Mouse (Mus musculus): ENCODE measurements around the gene Scn3b. TPM values are rescaled to one million over a fixed set of nuclear protein-coding genes. Genes with fewer than 3 reads are reported as not detected.

The Scn3b gene
- polyA plus RNA-seq, 1 experiment from 2014 or later: 5.9 TPM

DNA sequence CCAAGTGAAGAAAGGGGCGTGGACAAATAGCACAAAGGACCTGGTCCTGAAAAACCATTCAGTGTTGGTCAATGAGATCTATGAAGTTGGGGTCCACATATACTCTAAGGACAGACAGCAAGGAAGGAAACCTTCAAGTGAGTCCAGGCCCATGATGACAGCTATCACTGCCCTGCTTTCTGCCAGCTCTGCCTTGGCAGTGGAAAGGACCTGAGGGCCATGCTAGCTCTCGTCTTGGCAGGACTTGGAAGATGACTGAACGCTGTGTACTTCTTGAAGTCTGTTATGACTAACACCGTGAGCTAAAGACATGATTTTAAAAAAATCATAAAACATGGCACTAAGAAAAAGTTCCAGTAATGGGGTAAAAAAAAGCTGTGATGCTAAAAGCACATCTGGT lies 48.7 kb downstream of the Scn3b start:
- WGBS (ENCODE audit: missing documents): 94% methylated on average over 4 of the region's 4 CpGs

GRCm38 (mm10) chr9:40318771-40319170 lies 49.8 kb downstream of the Scn3b start:
- Histone ChIP-seq H3K27ac (peak overlapping the region; percentile 96), H3K36me3 (ENCODE audit: inconsistent target) (peaks cover 40% of the 10 kb centered on the region), H3K4me3 (ENCODE audit: inconsistent target) (peak overlapping the region; percentile 76), H3K79me2 (ENCODE audit: inconsistent target) (peaks cover 77% of the 10 kb centered on the region)
- 37% methylated on average over 5 of the region's 5 CpGs for WGBS (ENCODE audit: missing documents)

More for the DNA sequence above, 48.7 kb downstream of the Scn3b start:
- H3K36me3 ChIP-seq (ENCODE audit: inconsistent target): peaks cover 50% of the 10 kb centered on the region
- peaks cover 66% of the 10 kb centered on the region for H3K79me2 ChIP-seq (ENCODE audit: inconsistent target)
- peak overlapping the region; percentile 76 for H3K4me3 ChIP-seq (ENCODE audit: inconsistent target)
- no peak overlapping the region for H3K27ac ChIP-seq

- Histone ChIP-seq H3K4me3 (ENCODE audit: inconsistent target) (peak overlapping the region; percentile 76), H3K27ac (peak overlapping the region; percentile 96), H3K36me3 (ENCODE audit: inconsistent target) (peaks cover 24% of the 10 kb centered on the region), H3K79me2 (ENCODE audit: inconsistent target) (peaks cover 69% of the 10 kb centered on the region)
- WGBS (ENCODE audit: missing documents): 37% methylated on average over 8 of the region's 8 CpGs
Observed at GRCm38 (mm10) chr9:40320405-40320804, 51.4 kb downstream of the Scn3b start.

- H3K4me3 ChIP-seq (ENCODE audit: inconsistent target): peak overlapping the region; percentile 76
- WGBS (ENCODE audit: missing documents): 20% methylated on average over 12 of the region's 12 CpGs
- peaks cover 17% of the 10 kb centered on the region; the same call in 1 of the 2 replicates for H3K36me3 ChIP-seq (ENCODE audit: inconsistent target)
- peak overlapping the region; percentile 96 for H3K27ac ChIP-seq
- H3K79me2 ChIP-seq (ENCODE audit: inconsistent target): peaks cover 66% of the 10 kb centered on the region
Observed at GRCm38 (mm10) chr9:40320879-40321667, 52.1 kb downstream of the Scn3b start.

- no peak overlapping the region for H3K4me3 ChIP-seq (ENCODE audit: inconsistent target)
- peak overlapping the region; percentile 96 for H3K27ac ChIP-seq
- peaks cover 66% of the 10 kb centered on the region for H3K79me2 ChIP-seq (ENCODE audit: inconsistent target)
- 8% methylated on average over 3 of the region's 3 CpGs for WGBS (ENCODE audit: missing documents)
- H3K36me3 ChIP-seq (ENCODE audit: inconsistent target): peaks cover 11% of the 10 kb centered on the region; the same call in 1 of the 2 replicates
Observed at GRCm38 (mm10) chr9:40321668-40322003, 52.6 kb downstream of the Scn3b start.

DNA sequence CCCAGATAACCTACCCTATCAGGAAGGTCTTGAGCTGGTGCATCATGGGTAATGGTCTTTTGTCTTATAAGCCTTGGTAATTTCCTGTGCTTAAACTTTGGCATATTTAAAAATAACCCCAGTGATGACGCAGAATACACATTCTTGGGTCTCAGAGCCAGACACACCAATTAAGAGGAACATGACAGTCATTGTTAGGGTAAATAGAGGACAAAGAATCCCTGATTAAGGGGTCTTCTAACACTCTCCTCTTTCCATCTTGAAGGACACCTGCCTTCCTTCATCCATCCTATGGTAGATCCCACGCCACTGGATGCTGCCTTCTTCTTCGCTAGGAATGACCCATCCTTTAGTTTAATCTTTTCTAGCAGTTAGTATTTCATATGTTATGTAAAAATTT lies 53.4 kb downstream of the Scn3b start:
- Histone ChIP-seq H3K79me2 (ENCODE audit: inconsistent target) (peaks cover 66% of the 10 kb centered on the region), H3K27ac (peak overlapping the region; percentile 96), H3K36me3 (ENCODE audit: inconsistent target) (peaks cover 4% of the 10 kb centered on the region; the same call in 1 of the 2 replicates), H3K4me3 (ENCODE audit: inconsistent target) (no peak overlapping the region)
- WGBS (ENCODE audit: missing documents): 85% methylated on average over 3 of the region's 3 CpGs

GRCm38 (mm10) chr9:40323171-40323570 lies 54.2 kb downstream of the Scn3b start:
- 94% methylated on average over 5 of the region's 5 CpGs for WGBS (ENCODE audit: missing documents)
- H3K4me3 ChIP-seq (ENCODE audit: inconsistent target): no peak overlapping the region
- no peaks in the 10 kb centered on the region for H3K36me3 ChIP-seq (ENCODE audit: inconsistent target)
- H3K79me2 ChIP-seq (ENCODE audit: inconsistent target): peaks cover 66% of the 10 kb centered on the region
- peak overlapping the region; percentile 96 for H3K27ac ChIP-seq

GRCm38 (mm10) chr9:40323773-40324172 lies 54.8 kb downstream of the Scn3b start:
- H3K36me3 ChIP-seq (ENCODE audit: inconsistent target): no peaks in the 10 kb centered on the region
- peak overlapping the region; percentile 96 for H3K27ac ChIP-seq
- WGBS (ENCODE audit: missing documents): 88% methylated on average over 6 of the region's 6 CpGs
- H3K4me3 ChIP-seq (ENCODE audit: inconsistent target): no peak overlapping the region
- peaks cover 66% of the 10 kb centered on the region for H3K79me2 ChIP-seq (ENCODE audit: inconsistent target)

DNA sequence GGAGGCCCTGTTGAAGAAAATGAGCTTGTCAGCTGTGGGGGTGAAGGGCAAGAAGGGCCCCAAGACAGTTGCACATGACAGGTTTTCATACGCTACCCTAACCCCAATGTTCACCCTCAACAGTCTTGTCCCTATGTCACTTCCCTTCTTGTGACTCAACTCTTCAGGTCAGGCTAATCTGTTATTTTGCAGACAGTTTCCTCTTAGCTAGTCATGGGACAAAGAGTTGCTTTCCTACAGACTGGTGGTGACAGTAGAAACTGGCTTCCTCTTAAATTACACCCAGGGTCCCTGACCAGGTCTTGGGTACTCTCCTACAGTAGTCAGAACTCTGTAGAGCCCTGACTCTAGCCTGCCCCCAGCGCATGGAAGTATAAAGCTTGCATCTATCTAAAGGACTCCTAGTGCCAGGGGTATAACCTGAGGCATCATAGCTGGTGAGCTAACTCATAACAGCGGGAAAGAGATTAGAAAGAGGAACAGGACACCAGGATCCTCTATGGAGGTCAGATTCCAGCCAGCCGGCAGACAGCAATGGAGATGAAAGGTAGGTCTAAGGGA lies 55.3 kb downstream of the Scn3b start:
- no peaks in the 10 kb centered on the region for H3K36me3 ChIP-seq (ENCODE audit: inconsistent target)
- WGBS (ENCODE audit: missing documents): 26% methylated on average over 4 of the region's 4 CpGs
- peak overlapping the region; percentile 96 for H3K27ac ChIP-seq
- H3K4me3 ChIP-seq (ENCODE audit: inconsistent target): no peak overlapping the region; the same call in 1 of the 2 replicates
- H3K79me2 ChIP-seq (ENCODE audit: inconsistent target): peaks cover 66% of the 10 kb centered on the region

DNA sequence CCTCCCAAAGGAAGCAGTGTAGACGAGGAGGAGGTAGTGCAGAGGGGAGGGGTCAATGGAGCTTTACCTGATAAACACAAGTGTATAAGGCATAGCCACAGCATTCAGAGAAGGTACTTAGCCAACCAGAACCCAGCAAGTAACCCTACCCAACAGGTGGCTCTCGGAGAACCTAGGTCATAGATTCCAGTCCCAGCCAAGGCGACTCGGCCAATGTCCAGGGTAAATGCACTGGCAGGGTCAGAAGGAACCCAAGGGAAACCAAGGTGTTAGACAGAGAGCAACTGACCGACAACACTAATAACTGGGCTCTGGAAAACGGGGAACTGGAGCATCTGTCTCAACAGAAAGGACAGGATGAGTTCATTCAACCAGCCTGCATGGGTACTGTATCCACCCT lies 55.8 kb downstream of the Scn3b start:
- Histone ChIP-seq H3K4me3 (ENCODE audit: inconsistent target) (no peak overlapping the region; the same call in 1 of the 2 replicates), H3K36me3 (ENCODE audit: inconsistent target) (no peaks in the 10 kb centered on the region), H3K27ac (peak overlapping the region; percentile 96), H3K79me2 (ENCODE audit: inconsistent target) (peaks cover 66% of the 10 kb centered on the region)
- WGBS (ENCODE audit: missing documents): 65% methylated on average over 6 of the region's 6 CpGs

DNA sequence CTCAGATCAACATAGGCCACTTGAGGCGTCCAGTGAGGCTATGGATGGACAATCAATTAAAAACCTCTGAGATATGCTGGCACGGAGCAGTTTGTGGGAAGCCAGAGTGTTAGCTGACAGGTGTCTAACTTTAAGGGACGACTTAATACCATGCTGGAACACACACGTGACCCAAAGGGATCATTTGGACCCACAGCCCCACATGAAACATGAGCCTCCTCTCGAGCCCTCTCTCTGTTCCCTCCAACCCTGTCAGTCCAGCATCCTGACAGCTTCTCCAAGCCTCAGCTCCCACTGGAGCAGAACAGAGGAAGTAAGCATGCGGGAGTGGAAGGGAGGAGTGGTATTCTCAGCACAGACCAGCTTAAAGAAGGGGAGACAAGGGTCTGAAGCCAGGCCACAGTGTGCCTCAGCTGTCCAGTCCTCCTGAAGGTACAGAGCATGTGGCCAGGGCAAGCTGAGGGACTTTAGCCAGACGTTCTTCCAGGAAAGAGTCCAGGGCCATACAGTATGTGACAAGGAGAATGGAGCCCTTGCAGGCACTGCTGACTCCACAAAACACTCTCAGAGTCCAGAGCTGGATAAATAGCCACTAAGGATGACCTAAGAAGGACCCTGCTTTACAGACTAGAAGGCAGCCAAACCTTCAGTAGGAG lies 57.4 kb downstream of the Scn3b start:
- Histone ChIP-seq H3K79me2 (ENCODE audit: inconsistent target) (peaks cover 58% of the 10 kb centered on the region; the same call in 1 of the 2 replicates), H3K36me3 (ENCODE audit: inconsistent target) (no peaks in the 10 kb centered on the region), H3K4me3 (ENCODE audit: inconsistent target) (no peak overlapping the region), H3K27ac (peak overlapping the region; percentile 96)
- WGBS (ENCODE audit: missing documents): 83% methylated on average over 7 of the region's 7 CpGs

DNA sequence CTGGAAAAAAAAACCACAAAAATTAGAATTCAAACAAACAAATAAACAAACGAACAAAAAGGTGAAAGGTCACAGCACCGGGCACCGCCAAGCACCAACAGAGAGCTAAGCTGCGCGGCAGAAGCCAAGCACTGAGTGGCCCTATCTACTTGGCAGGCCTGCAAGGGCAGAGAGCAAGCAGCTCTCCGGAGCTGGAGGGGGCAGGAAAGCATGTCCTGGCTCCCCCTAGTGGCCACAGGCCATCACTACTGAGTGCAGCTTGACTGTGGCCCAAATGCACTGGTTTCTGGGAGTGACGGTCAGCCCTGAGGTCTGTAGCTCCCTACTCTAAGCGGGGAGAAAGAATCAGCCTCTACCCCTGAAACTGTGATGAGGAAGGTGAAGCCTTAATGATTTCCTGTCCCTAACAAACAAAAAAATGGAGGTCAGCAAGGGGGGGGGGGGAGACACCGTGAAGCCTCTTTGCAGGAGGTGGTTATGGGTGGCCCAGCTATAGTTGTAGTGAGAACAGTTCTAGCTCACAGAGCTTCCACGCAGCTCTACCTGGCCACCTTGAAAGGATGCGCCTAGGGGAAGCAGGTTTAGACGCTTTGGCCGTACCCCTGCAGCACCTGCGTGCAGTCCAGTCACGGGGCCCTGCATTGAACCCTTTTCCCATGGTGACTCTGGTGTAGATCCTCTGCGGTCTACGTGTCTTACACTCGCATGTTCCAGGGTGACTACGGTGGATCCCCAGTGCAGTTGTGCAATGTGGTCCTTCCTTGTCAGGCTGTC lies 61.8 kb downstream of the Scn3b start:
- Histone ChIP-seq H3K79me2 (ENCODE audit: inconsistent target) (peaks cover 63% of the 10 kb centered on the region), H3K27ac (peak overlapping the region; percentile 15; the same call in 1 of the 2 replicates), H3K4me3 (ENCODE audit: inconsistent target) (no peak overlapping the region), H3K36me3 (ENCODE audit: inconsistent target) (no peaks in the 10 kb centered on the region; the same call in 1 of the 2 replicates)
- WGBS (ENCODE audit: missing documents): 57% methylated on average over 19 of the region's 19 CpGs

DNA sequence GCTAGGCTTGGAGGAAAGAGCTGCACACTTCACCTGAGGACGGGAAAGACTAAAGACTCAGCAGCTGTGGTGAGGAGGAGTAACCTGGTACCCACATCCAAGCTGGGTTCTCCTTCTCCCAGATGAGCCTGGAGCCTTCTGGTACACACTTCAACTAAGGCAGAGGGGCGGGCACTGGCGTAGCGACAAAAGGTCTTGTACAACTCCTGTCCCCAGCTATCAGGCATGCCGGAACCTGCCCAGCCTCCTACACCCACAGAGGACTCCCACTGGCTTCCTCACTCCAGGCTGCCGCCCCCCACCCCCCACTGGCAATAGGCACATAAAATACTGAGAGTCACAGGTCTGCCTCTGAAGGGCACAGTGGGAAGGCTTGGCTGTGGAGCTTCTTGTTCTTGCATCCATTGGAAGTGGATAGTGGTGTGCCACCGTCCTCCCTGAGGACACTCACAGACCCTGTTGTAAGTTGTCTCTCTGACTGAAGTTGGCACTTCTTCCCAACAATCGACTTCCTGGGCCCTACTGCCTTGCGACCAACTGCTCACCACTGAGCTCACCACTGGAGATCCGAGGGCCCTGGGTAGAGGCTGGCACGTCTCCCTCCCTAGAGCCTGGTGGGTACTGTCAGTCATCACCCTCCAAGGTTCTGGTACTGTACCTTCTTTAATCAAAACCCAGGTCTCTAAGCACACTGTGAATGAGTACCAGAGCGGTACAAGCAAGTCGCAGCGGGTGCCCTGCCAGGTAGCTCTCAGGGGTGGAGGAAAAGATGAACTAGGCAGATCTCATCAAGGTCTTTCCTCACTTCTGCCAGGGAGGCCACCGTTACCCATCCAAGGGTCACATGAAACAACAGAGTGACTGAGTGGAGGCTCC lies 62.6 kb downstream of the Scn3b start:
- Histone ChIP-seq H3K4me3 (ENCODE audit: inconsistent target) (no peak overlapping the region), H3K36me3 (ENCODE audit: inconsistent target) (no peaks in the 10 kb centered on the region; the same call in 1 of the 2 replicates), H3K27ac (no peak overlapping the region), H3K79me2 (ENCODE audit: inconsistent target) (peaks cover 63% of the 10 kb centered on the region)
- 94% methylated on average over 15 of the region's 15 CpGs for WGBS (ENCODE audit: missing documents)
